Mouse (Mus musculus) limb, embryonic 13.5 days (tissue): Measurements from ENCODE around the gene Plpp7. TPM values are rescaled to one million over a fixed set of nuclear protein-coding genes. Genes with fewer than 3 reads are reported as not detected.
A peak's percentile ranks its signal among the peaks of the same experiment; 100 is the strongest.

Experiments used
- ATAC-seq: fragments of 200-750 bp; cut with Nextera tagmentation; 2 replicates; pipeline ENCODE4 v1.8.0; 2017; ENCODE audit warnings: low read depth, moderate number of reproducible peaks, moderate TSS enrichment; ENCODE audit not compliant: low FRiP score
- H3K27ac ChIP-seq: fragments of 300-500 bp; sonication (generic); 2 replicates; pipeline ENCODE4 v1.5.1; 2015; ENCODE audit warnings: inconsistent platforms, mild to moderate bottlenecking, moderate library complexity
- H3K27me3 ChIP-seq: fragments of 300-500 bp; sonication (generic); 2 replicates; pipeline ENCODE4 v1.6.1; 2015; ENCODE audit warnings: mild to moderate bottlenecking, inconsistent platforms
- H3K36me3 ChIP-seq: fragments of 300-500 bp; sonication (generic); 2 replicates; pipeline ENCODE4 v1.6.1; 2015; ENCODE audit warnings: inconsistent platforms, mild to moderate bottlenecking, moderate library complexity
- H3K4me1 ChIP-seq: fragments of 300-500 bp; sonication (generic); 2 replicates; pipeline ENCODE4 v1.6.1; 2015; ENCODE audit warnings: inconsistent platforms
- H3K4me2 ChIP-seq: fragments of 300-500 bp; sonication (generic); replicated peaks from 2 replicates; pipeline ENCODE4 v1.6.1; 2015; ENCODE audit warnings: inconsistent platforms, mild to moderate bottlenecking, moderate library complexity
- H3K4me3 ChIP-seq: fragments of 300-500 bp; sonication (generic); 2 replicates; pipeline ENCODE4 v1.5.1; 2015; ENCODE audit warnings: moderate library complexity, mild to moderate bottlenecking, inconsistent platforms
- H3K9ac ChIP-seq: fragments of 300-500 bp; sonication (generic); 2 replicates; pipeline ENCODE4 v1.6.1; 2015; ENCODE audit warnings: mild to moderate bottlenecking, inconsistent platforms
- H3K9me3 ChIP-seq: fragments of 300-500 bp; sonication (generic); 2 replicates; pipeline ENCODE4 v1.6.1; 2016; ENCODE audit warnings: inconsistent platforms
- WGBS: fragments of 180-500 bp; shearing (Covaris S2); methylation state at CpG from one replicate; pipeline ENCODE4 v1.1.7; 2015; 5-methylcytosine and 5-hydroxymethylcytosine counted together
- polyA plus RNA-seq: library from polyadenylated mRNA; unstranded; fragments of >200 nt; fragmentation: Nextera tagmentation; extraction: Ambion mirVana; gene quantifications from 2 replicates; pipeline ENCODE4 v1.2.1, GENCODE M21; 2015

The Plpp7 gene
- polyA plus RNA-seq, 1 experiment from 2014 or later = 7.3 TPM

DNA sequence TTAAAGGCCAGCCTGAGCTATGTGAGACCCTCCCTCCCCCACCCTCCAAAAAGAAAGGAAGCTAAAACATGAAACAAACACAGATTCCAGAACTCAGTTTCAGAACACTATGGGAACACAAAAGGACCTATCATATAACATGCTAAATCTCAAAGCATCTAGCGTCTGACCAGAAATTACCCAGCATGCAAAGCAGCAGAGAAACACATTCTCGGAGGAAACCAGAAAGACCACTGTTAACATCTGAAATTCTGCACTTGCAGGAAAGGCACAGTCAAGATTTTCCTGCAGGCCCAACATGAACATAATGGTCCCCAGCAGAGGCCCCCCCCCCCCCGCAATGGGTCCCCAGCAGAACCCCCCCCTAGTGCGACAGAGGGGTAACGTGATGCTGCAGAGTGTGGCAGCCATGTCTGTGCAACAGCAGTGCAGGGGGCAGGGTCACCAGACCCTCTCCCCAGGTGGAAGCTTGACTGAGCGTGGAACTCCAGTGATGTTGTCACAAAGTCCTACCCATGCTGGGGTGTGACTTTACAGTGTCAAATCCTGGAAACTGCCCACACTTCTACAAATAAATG, 35.0 kb upstream of the Plpp7 start:
- WGBS = 48% methylated on average over 6 of the region's 6 CpGs
- no peak for ATAC-seq
- Histone ChIP-seq H3K9me3 (no peaks in the 10 kb centered on the region), H3K27me3 (no peaks in the 10 kb centered on the region), H3K4me1 (peaks cover 8% of the 10 kb centered on the region), H3K27ac (no peak overlapping the region), H3K36me3 (no peaks in the 10 kb centered on the region), H3K4me3 (no peak overlapping the region), H3K9ac (no peak overlapping the region), H3K4me2 (no peak overlapping the region)

DNA sequence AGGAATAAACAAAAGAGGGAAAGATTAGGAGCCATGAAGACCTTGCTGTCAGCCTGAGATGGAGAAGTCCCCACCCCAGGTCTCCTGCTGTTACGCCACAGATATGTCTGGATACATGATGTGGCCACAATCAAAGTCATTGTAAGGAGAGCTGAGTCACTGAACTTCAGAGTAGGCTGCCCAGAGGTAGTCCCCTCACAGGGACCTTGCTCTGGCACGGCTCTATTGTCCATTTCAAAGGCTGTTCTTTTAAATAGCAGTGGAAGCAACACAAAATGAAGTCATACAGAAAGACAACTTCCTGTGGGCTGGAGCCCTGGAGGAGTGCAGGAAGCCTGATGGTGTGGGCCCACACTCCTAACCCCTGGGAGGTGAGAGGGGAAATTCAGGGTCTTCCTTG, 34.1 kb upstream of the Plpp7 start:
- Histone ChIP-seq H3K9me3 (no peaks in the 10 kb centered on the region), H3K4me3 (no peak overlapping the region), H3K36me3 (no peaks in the 10 kb centered on the region), H3K9ac (no peak overlapping the region), H3K4me1 (peaks cover 8% of the 10 kb centered on the region), H3K27me3 (no peaks in the 10 kb centered on the region), H3K4me2 (no peak overlapping the region), H3K27ac (no peak overlapping the region)
- no peak for ATAC-seq
- 72% methylated on average over 2 of the region's 2 CpGs for WGBS

DNA sequence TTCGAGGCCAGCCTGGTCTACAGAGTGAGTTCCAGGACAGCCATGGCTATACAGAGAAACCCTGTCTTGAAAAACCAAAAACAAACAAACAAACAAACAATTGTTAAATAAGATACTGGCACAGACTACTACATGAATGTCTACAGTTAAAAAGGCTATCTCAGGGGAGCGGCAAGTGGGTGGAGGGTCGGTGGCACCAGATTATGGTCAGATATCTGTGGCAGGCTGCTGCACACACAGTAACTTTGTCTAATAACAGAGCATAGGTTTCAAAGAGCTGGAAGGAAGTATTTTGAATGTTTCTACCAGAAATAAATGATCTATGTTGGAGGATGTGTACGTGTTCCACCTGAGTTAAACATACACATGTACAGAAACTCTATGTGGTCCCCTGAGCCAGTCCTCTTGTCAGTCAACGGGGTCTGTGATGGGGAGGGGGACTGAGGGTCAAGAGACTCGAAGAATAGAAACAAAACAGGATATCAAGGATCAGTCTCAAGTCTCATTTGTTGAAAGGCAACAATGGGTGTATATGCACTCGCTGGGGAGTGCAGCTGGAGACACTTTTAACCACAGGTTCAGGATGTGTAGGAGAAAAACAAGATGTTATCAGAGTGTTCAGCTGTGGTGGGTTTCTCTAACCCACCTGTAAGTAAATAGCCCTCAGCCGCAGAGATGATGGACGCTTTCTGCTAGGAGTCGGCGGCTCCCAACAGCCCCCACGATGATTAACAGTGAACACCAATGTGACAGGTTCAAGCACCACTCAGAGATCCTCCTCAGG, 33.4 kb upstream of the Plpp7 start:
- no peak for ATAC-seq
- WGBS = 72% methylated on average over 12 of the region's 12 CpGs
- no peaks in the 10 kb centered on the region for H3K36me3 ChIP-seq
- H3K4me1 ChIP-seq = peaks cover 8% of the 10 kb centered on the region
- no peak overlapping the region for H3K9ac ChIP-seq
- H3K4me3 ChIP-seq = no peak overlapping the region
- H3K27ac ChIP-seq = no peak overlapping the region
- H3K27me3 ChIP-seq = no peaks in the 10 kb centered on the region
- H3K9me3 ChIP-seq = no peaks in the 10 kb centered on the region
- no peak overlapping the region for H3K4me2 ChIP-seq

DNA sequence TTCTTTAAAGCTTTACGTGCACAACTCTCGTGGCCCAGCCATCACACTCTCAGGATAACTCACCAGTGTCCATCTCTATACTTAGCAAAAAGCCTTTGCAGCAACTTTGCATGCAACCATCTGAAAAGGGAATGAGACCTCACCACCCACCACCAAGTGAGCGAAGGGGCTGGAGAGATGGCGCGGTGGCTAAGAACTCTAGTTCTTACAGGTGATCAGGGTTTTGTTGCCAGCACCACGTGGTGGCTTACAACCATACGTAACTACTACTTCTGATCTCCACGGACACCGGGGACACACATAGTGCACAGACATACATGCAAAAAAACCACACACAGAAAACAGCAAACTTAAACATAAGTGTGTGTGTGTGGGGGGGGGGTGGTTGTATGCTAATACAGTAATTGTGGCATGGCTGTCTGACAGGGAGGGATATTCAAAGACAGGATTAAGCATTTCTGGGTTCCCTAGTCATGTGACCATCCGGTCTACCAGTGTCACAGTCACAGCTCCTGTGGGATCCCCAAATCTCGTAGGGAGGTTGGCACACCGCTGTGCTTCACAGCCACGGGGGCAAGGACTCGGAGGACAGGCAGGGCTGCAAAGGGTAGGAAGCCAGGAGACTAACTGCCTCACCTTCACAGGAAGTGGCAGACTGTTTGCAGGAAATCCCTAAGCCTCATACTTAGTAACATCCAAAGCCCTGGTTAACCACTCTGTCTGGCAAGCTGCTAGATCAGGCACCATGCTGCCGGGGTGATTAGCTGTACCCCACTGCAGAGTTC, 32.5 kb upstream of the Plpp7 start:
- ATAC-seq = no peak
- Histone ChIP-seq H3K27ac (no peak overlapping the region), H3K4me2 (no peak overlapping the region), H3K4me1 (peaks cover 8% of the 10 kb centered on the region), H3K36me3 (no peaks in the 10 kb centered on the region), H3K4me3 (no peak overlapping the region), H3K9ac (no peak overlapping the region), H3K27me3 (peaks cover 1% of the 10 kb centered on the region; the same call in 1 of the 2 replicates), H3K9me3 (no peaks in the 10 kb centered on the region)
- WGBS = 85% methylated on average over 15 of the region's 15 CpGs

- peaks cover 7% of the 10 kb centered on the region; the same call in 1 of the 2 replicates for H3K27me3 ChIP-seq
- no peak overlapping the region for H3K4me2 ChIP-seq
- 72% methylated on average over 7 of the region's 7 CpGs for WGBS
- no peaks in the 10 kb centered on the region for H3K9me3 ChIP-seq
- H3K27ac ChIP-seq = no peak overlapping the region
- ATAC-seq = no peak
- H3K36me3 ChIP-seq = no peaks in the 10 kb centered on the region
- peaks cover 9% of the 10 kb centered on the region for H3K4me1 ChIP-seq
- H3K4me3 ChIP-seq = no peak overlapping the region
- no peak overlapping the region for H3K9ac ChIP-seq
Measured at GRCm38 (mm10) chr2:32063451-32064151, 31.7 kb upstream of the Plpp7 start.

GRCm38 (mm10) chr2:32064913-32065312, 30.4 kb upstream of the Plpp7 start:
- Histone ChIP-seq H3K4me3 (no peak overlapping the region), H3K9ac (peak overlapping the region; percentile 0; the same call in 1 of the 2 replicates), H3K36me3 (no peaks in the 10 kb centered on the region), H3K27me3 (peaks cover 7% of the 10 kb centered on the region; the same call in 1 of the 2 replicates), H3K27ac (no peak overlapping the region; the same call in 1 of the 2 replicates), H3K4me2 (no peak overlapping the region), H3K9me3 (no peaks in the 10 kb centered on the region), H3K4me1 (peaks cover 16% of the 10 kb centered on the region)
- 62% methylated on average over 13 of the region's 13 CpGs for WGBS
- ATAC-seq = no peak

DNA sequence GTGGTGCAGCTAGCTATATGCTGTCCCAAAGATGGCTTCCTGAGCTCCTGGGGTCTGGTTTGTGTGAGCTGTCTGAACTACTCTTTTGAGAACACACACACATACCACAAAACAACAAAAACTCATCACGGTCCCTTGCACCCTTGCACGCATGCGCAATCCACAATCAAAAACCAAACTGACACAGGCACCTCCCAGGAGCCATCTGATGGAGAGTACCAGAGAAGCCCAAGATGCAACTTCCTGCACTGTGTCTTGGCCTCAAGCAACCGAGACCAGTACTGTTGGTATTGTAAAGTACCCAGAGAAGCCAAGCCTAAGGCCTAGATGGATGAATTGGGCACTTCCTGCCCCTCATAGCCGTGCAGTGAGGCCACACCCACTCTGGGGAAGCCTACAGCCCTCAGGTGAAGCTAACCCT, 29.9 kb upstream of the Plpp7 start:
- Histone ChIP-seq H3K4me2 (no peak overlapping the region), H3K9ac (peak overlapping the region; percentile 0; the same call in 1 of the 2 replicates), H3K4me1 (peaks cover 14% of the 10 kb centered on the region), H3K4me3 (no peak overlapping the region), H3K27ac (no peak overlapping the region), H3K27me3 (peaks cover 7% of the 10 kb centered on the region; the same call in 1 of the 2 replicates), H3K9me3 (no peaks in the 10 kb centered on the region), H3K36me3 (no peaks in the 10 kb centered on the region)
- whole genome bisulfite sequencing = 80% methylated on average over 5 of the region's 5 CpGs
- no peak for ATAC-seq

DNA sequence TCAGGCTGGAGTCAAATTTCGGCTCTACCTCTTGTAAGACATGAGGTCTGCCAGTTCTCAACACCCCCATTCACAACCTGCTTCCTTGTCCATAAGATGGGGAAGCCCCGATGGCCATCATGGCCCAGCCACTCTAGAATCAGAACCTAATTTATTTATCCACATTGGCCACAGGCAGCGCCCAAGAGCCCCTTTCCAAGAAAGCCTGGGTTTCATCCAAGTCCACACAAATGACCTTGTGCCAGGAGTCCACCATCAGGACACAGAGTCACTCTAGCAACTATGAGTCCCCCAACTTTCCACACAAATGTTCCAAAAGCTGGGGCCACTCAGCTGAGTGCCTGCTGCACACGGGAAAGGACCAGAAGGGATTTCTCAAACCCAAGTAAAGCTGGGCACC, 29.3 kb upstream of the Plpp7 start:
- Histone ChIP-seq H3K36me3 (no peaks in the 10 kb centered on the region), H3K9ac (no peak overlapping the region), H3K27me3 (peaks cover 7% of the 10 kb centered on the region; the same call in 1 of the 2 replicates), H3K4me3 (no peak overlapping the region), H3K27ac (no peak overlapping the region), H3K9me3 (no peaks in the 10 kb centered on the region), H3K4me2 (no peak overlapping the region), H3K4me1 (peaks cover 12% of the 10 kb centered on the region; the same call in 1 of the 2 replicates)
- WGBS = 72% methylated on average over 4 of the region's 4 CpGs
- no peak for ATAC-seq

DNA sequence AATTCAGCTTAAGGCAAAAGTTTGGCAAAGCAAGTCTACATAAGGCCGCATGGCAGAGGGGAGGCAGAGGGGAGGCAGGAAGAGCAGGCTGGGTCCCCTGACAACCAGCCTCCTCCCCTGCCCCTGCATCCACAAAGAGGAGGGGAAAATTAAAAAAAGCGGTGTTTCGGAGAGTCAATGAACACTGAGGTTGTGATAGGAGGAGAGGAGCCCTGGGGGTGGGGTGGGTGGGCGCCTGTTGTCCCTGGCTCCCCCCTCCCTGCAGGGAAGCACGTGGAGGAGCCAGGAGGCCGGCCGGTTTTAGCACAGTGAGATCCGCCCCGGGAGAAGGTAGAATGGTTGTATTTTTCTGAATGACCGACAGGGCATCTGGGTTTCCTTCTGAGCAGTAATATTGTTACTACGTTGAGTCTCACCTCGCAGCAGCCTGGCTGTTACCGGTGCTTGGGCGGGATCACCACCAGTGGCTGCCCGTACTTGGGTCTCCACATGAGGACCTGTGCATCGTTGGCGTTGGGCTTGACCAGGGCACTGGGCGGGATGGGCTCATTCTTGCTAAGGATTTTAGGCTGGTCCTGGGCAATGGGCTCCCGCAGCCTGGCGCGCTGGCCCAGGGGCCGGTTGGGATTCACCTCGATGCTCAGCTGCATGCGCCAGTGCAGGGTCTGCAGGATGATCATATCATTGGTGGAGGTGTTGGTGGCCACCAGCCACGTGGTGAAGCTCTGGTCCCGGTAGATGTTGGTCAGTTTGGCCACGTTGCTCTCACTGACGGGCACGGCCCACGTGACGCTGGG, 26.3 kb upstream of the Plpp7 start:
- Histone ChIP-seq H3K27ac (no peak overlapping the region), H3K9ac (no peak overlapping the region), H3K27me3 (peaks cover 7% of the 10 kb centered on the region; the same call in 1 of the 2 replicates), H3K4me1 (peaks cover 12% of the 10 kb centered on the region; the same call in 1 of the 2 replicates), H3K4me3 (no peak overlapping the region), H3K9me3 (no peaks in the 10 kb centered on the region), H3K36me3 (no peaks in the 10 kb centered on the region), H3K4me2 (peak overlapping the region; percentile 39)
- ATAC-seq = no peak
- WGBS = 54% methylated on average over 31 of the region's 31 CpGs

GRCm38 (mm10) chr2:32070747-32071146, 24.6 kb upstream of the Plpp7 start:
- Histone ChIP-seq H3K4me3 (no peak overlapping the region), H3K4me1 (0 out of 2 replicates have a peak, but pooled peaks cover 8% of the 10 kb centered on the region), H3K4me2 (no peak overlapping the region), H3K9me3 (no peaks in the 10 kb centered on the region), H3K27ac (no peak overlapping the region), H3K36me3 (no peaks in the 10 kb centered on the region), H3K9ac (no peak overlapping the region), H3K27me3 (peaks cover 7% of the 10 kb centered on the region; the same call in 1 of the 2 replicates)
- no peak for ATAC-seq
- 86% methylated on average over 10 of the region's 10 CpGs for WGBS

GRCm38 (mm10) chr2:32074404-32074803, 20.9 kb upstream of the Plpp7 start:
- no peak overlapping the region for H3K4me2 ChIP-seq
- H3K36me3 ChIP-seq = no peaks in the 10 kb centered on the region

More at GRCm38 (mm10) chr2:32074404-32074803, 20.9 kb upstream of the Plpp7 start:
- no peaks in the 10 kb centered on the region for H3K9me3 ChIP-seq
- H3K27ac ChIP-seq = no peak overlapping the region
- H3K4me1 ChIP-seq = no peaks in the 10 kb centered on the region
- H3K27me3 ChIP-seq = no peaks in the 10 kb centered on the region
- H3K9ac ChIP-seq = no peak overlapping the region
- no peak overlapping the region for H3K4me3 ChIP-seq
- ATAC-seq = no peak
- 60% methylated on average over 8 of the region's 8 CpGs for WGBS
